8 mouse cellular contexts compared by ENCODE assay signal in genomic region chr19:12500881-12501311, GRCm38 (mm10). TPM values are rescaled to one million over a fixed set of nuclear protein-coding genes. Genes with fewer than 3 reads are reported as not detected.
DNase-seq lines count a peak whose midpoint lies in the region; ATAC-seq lines count a peak whose summit lies in the region.

No protein-coding gene starts in this region.

- peak overlapping the region; percentile 86 for H3K9ac ChIP-seq in kidney, embryonic 16.5 days (replicated peaks; ENCODE audit: low read length)

- peak overlapping the region; percentile 80 for H3K4me3 ChIP-seq in kidney, embryonic 16.5 days (ENCODE audit: low read length)

- no peaks in the 10 kb centered on the region for H3K27me3 ChIP-seq in kidney, embryonic 16.5 days (ENCODE audit: insufficient read depth, low read length)

- peak; percentile 6 for ATAC-seq in CD4-positive, CD25-positive, alpha-beta regulatory T cell, adult 4 months
- peak; percentile 81 for ATAC-seq in kidney, embryonic 16.5 days (ENCODE audit: low FRiP score, low TSS enrichment)

- H3K4me1 ChIP-seq in kidney, embryonic 16.5 days (ENCODE audit: insufficient read depth, low read length) = peaks cover 20% of the 10 kb centered on the region

- peak overlapping the region; percentile 98 for H3K4me2 ChIP-seq in kidney, embryonic 16.5 days (replicated peaks; ENCODE audit: low read depth, low read length)

- peak overlapping the region; percentile 61 for H3K27ac ChIP-seq in kidney, embryonic 16.5 days (ENCODE audit: low read length)

- WGBS in kidney, embryonic 16.5 days = under 1% methylated on average over 31 of the region's 38 CpGs

- no peaks in the 10 kb centered on the region for H3K9me3 ChIP-seq in kidney, embryonic 16.5 days (ENCODE audit: low read length)

- peak; percentile 77 to 90 for DNase-seq in adrenal gland, adult (ENCODE audit: inconsistent age in 2 of 2, low spot score in 1 of 2)
- DNase-seq in adrenal gland, postnatal 4 days (ENCODE audit: low spot score in 2 of 2) = no peak
- peak; percentile 55 for DNase-seq in cerebellum, adult 8-10 months
- peak; percentile 36 to 56 for DNase-seq in gastrocnemius, postnatal 4 days (ENCODE audit: low spot score in 2 of 2)
- peak; percentile 40 for DNase-seq in lung, postnatal 10 days
- peak; percentile 40 for DNase-seq in right cerebral cortex, postnatal 14 days

- no peaks in the 10 kb centered on the region for H3K36me3 ChIP-seq in kidney, embryonic 16.5 days (ENCODE audit: insufficient read depth, low read length)

RNA-seq across cellular contexts. Expression of gene Dtx4, which starts 0.4 kb away (rescaled TPM):
- 10 to 100 TPM; 32.1 to 33.4 TPM for total RNA-seq in adrenal gland, postnatal 4 days (2021)
- 10 to 100 TPM in 1 of 2 experiments, 1 to 10 TPM in 1; 6.8 to 11.4 TPM for polyA plus RNA-seq in CD4-positive, CD25-positive, alpha-beta regulatory T cell, adult 4 months (2017; shearing (Covaris generic))
- total RNA-seq in gastrocnemius, postnatal 4 days (2021) = 10 to 100 TPM; 33.2 to 37.5 TPM
- polyA plus RNA-seq in kidney, embryonic 16.5 days (2015; fragmentation: Nextera tagmentation; extraction: Ambion mirVana) = 6.1 and 6.6 TPM in 2 replicates

RNA-seq across cellular contexts. Expression of gene Mpeg1, which starts 40.3 kb away (rescaled TPM):
- 10 to 100 TPM; 22.3 to 23.5 TPM for total RNA-seq in adrenal gland, postnatal 4 days (2021)
- under 1 TPM; 0.15 to 0.44 TPM for polyA plus RNA-seq in CD4-positive, CD25-positive, alpha-beta regulatory T cell, adult 4 months (2017; shearing (Covaris generic))
- total RNA-seq in gastrocnemius, postnatal 4 days (2021) = 1 to 10 TPM; 3.7 to 3.9 TPM
- 0.54 and 0.62 TPM in 2 replicates for polyA plus RNA-seq in kidney, embryonic 16.5 days (2015; fragmentation: Nextera tagmentation; extraction: Ambion mirVana)

RNA-seq across cellular contexts. Expression of gene Fam111a, which starts 44.6 kb away (rescaled TPM):
- 10 to 100 TPM; 13.3 to 16.9 TPM for total RNA-seq in adrenal gland, postnatal 4 days (2021)
- 10 to 100 TPM; 43.5 to 49.8 TPM for polyA plus RNA-seq in CD4-positive, CD25-positive, alpha-beta regulatory T cell, adult 4 months (2017; shearing (Covaris generic))
- total RNA-seq in gastrocnemius, postnatal 4 days (2021) = 10 to 100 TPM; 21.3 to 21.5 TPM
- 24.3 and 26.0 TPM in 2 replicates for polyA plus RNA-seq in kidney, embryonic 16.5 days (2015; fragmentation: Nextera tagmentation; extraction: Ambion mirVana)

Comparison
In these comparisons a context has a peak if more than half of its experiments do, and no peak if none do; other contexts are left out.
1. DNase-seq: peak in adrenal gland, adult (2 of 2), cerebellum, adult 8-10 months (single experiment), gastrocnemius, postnatal 4 days (2 of 2), lung, postnatal 10 days (single experiment) and right cerebral cortex, postnatal 14 days (single experiment); none in adrenal gland, postnatal 4 days (0 of 2).
2. RNA of gene Mpeg1, which starts 40.3 kb away (total RNA-seq): 22.3 to 23.5 TPM in adrenal gland, postnatal 4 days; 3.7 to 3.9 TPM in gastrocnemius, postnatal 4 days; every median in the first group is over 4 times any median in the second.